ENCODE assay signal across 8 mouse cellular contexts in the genomic region with DNA sequence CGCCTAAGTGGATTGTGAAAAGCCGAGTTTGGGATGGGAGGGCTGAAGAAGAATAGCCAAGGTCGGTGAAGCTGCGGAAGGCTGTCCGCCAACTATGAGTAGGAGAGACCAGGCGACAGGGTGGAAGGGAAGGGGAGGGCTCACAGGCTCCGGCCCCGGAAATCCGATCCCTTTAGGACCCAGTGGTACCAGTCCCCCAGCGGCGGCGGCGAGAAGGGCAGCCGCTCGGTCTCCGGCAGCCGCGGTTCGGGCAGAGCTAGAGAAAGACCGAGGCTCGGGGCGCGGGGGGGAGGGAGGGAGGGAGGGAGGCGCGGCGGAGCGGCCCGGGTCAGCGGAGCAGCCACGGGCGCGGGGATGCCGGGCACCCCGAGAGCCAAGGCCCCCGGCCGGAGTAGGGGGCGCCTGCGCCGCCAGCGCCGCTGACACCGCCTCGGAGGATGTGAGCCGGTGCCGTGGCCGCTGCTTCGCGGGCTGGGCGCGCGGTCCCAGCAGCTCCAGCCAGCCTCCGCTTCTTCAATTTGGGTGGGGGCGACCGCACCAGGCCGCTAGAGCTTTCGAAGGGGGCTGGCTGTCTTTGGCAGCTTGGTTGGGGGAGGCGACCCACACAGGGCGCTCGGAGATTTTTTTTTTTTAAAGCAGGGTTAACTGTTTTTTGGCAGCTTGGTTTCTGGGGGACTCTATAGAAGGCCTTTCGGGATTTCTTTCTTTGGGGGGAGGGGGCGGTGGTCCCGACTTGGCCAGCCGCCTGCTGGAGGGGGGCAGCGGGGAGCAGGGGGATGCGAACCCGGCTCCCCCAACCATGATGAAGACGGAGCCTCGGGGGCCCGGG. TPM values are rescaled to one million over a fixed set of nuclear protein-coding genes. Genes with fewer than 3 reads are reported as not detected.
A peak's percentile ranks its signal among the peaks of the same experiment; 100 is the strongest.
DNase-seq lines count a peak whose midpoint lies in the region; ATAC-seq and TF ChIP-seq lines count a peak whose summit lies in the region.

A gene (plus strand): TSS at position 287 of the 829 bp plus-strand sequence.

- H3K9me3 ChIP-seq in hindbrain, postnatal 0 days (ENCODE audit: low read length): no peaks in the 10 kb centered on the region

- H3K4me3 ChIP-seq in cortical plate, adult 2 months (ENCODE audit: insufficient read depth, low read length): peak within 1 kb of the TSS; percentile 53
- peak within 1 kb of the TSS; percentile 74 for H3K4me3 ChIP-seq in hindbrain, postnatal 0 days (ENCODE audit: low read length)

- peak within 1 kb of the TSS; percentile 85 for H3K9ac ChIP-seq in hindbrain, postnatal 0 days (replicated peaks; ENCODE audit: low read length)

- ATAC-seq in hindbrain, postnatal 0 days: peak; percentile 87
- ATAC-seq in megakaryocyte progenitor cell, adult 5-6 weeks (replicated peaks; ENCODE audit: poor library complexity): peak; percentile 56

- peak within 1 kb of the TSS; percentile 95 for H3K27ac ChIP-seq in cortical plate, adult 2 months (ENCODE audit: insufficient read depth, low read length)
- H3K27ac ChIP-seq in hindbrain, postnatal 0 days: peak within 1 kb of the TSS; percentile 89

- intact Hi-C loops in left cerebral cortex, postnatal 10 days (cut with DNase I): no loop called here

- TF ChIP-seq POLR2A in cortical plate, adult 2 months (IDR thresholded peaks at IDR 0.05; ENCODE audit: extremely low read depth, insufficient read depth, low read length): peak; percentile 54; the same call in 1 of the 2 replicates

- peaks cover 13% of the 10 kb centered on the region; the same call in 1 of the 2 replicates for H3K4me1 ChIP-seq in cortical plate, adult 2 months (ENCODE audit: control insufficient read depth, insufficient read depth, low read length)
- peaks cover 48% of the 10 kb centered on the region for H3K4me1 ChIP-seq in hindbrain, postnatal 0 days (ENCODE audit: insufficient read depth, low read length)

- 2% methylated on average over 60 of the region's 69 CpGs for WGBS in hindbrain, postnatal 0 days

- H3K27me3 ChIP-seq in hindbrain, postnatal 0 days (ENCODE audit: insufficient read depth, low read length): no peaks in the 10 kb centered on the region

- 0 out of 2 replicates have a peak, but pooled peaks have one; percentile 10 for TF ChIP-seq CTCF in cortical plate, adult 2 months (IDR thresholded peaks at IDR 0.05; ENCODE audit: extremely low read depth, insufficient read depth, low read length)
- TF ChIP-seq CTCF in hindbrain, postnatal 0 days (IDR thresholded peaks at IDR 0.05; ENCODE audit: low read depth): peak; percentile 79

- peak within 1 kb of the TSS; percentile 99 for H3K4me2 ChIP-seq in hindbrain, postnatal 0 days (ENCODE audit: low read depth, low read length)

- peak; percentile 97 for DNase-seq in adipocyte (ENCODE audit: low spot score)
- DNase-seq in gastrocnemius, adult 8-10 months (ENCODE audit: low spot score in 2 of 2): peak; percentile 87 to 89
- DNase-seq in hindbrain, postnatal 0 days (ENCODE audit: low spot score): peak; percentile 93
- peak; percentile 89 to 95 for DNase-seq in left cerebral cortex, postnatal 10 days (ENCODE audit: extremely low spot score in 1 of 2, low spot score in 2 of 2)
- DNase-seq in right cerebral cortex, postnatal 10 days (ENCODE audit: low spot score in 2 of 2): peak; percentile 94 to 95
- peak; percentile 94 for DNase-seq in urinary bladder, postnatal 14 days (ENCODE audit: low spot score)

- H3K36me3 ChIP-seq in hindbrain, postnatal 0 days (ENCODE audit: insufficient read depth, low read length): no peaks in the 10 kb centered on the region

RNA-seq across cellular contexts. Expression of the gene that starts here (rescaled TPM):
- polyA plus RNA-seq in cortical plate, adult 2 months (2012; rRNA removed): 284 and 326 TPM in 2 replicates
- total RNA-seq in gastrocnemius, adult 8-10 months (2022): 10 to 100 TPM; 15.8 to 23.9 (median 19.4) TPM
- 170 and 190 TPM in 2 replicates for total RNA-seq in hindbrain, postnatal 0 days (2014; rRNA removed)
- polyA plus RNA-seq in hindbrain, postnatal 0 days (2015; fragmentation: Nextera tagmentation; extraction: Ambion mirVana): 18.8 and 19.4 TPM in 2 replicates
- 100 to 1,000 TPM; 388 to 414 TPM for total RNA-seq in left cerebral cortex, postnatal 10 days (2021)
- total RNA-seq in megakaryocyte progenitor cell, adult 5-6 weeks (2015): 43.9 and 46.6 TPM in 2 replicates
- 81.9 and 107 TPM in 2 replicates for total RNA-seq in megakaryocyte progenitor cell, adult 5-6 weeks (2017)

Comparison
In these comparisons a context has a peak if more than half of its experiments do, and no peak if none do; other contexts are left out.
1. Peak in every context shown above with its lines: DNase-seq, ATAC-seq, H3K4me3 ChIP-seq and H3K27ac ChIP-seq.
2. RNA of the gene that starts here (polyA plus RNA-seq): 284 to 326 TPM in cortical plate, adult 2 months; 18.8 to 19.4 TPM in hindbrain, postnatal 0 days; every median in the first group is over 10 times any median in the second.